Mouse (Mus musculus) myocyte (in vitro differentiated cells): ENCODE results near the gene 4930404N11Rik. TPM values are rescaled to one million over a fixed set of nuclear protein-coding genes. Genes with fewer than 3 reads are reported as not detected.

Source experiments
- H3K27me3 ChIP-seq: one replicate; pipeline ENCODE4 v1.6.1; 2011; ENCODE audit not compliant: control insufficient read depth, insufficient read depth, insufficient read length
- H3K36me3 ChIP-seq: one replicate; pipeline ENCODE4 v1.6.1; 2011; ENCODE audit not compliant: control insufficient read depth, insufficient read depth
- H3K4me2 ChIP-seq: one replicate; pipeline ENCODE4 v1.6.1; 2011; ENCODE audit warnings: low read depth, control low read depth
- H3K4me3 ChIP-seq: one replicate; pipeline ENCODE4 v1.5.1; 2011; ENCODE audit warnings: mild to moderate bottlenecking, control low read depth, moderate library complexity
- H3K79me2 ChIP-seq: one replicate; pipeline ENCODE4 v1.6.1; 2011; ENCODE audit not compliant: control insufficient read depth, insufficient read depth
- H3ac ChIP-seq: one replicate; pipeline ENCODE4 v1.6.1; 2011; ENCODE audit not compliant: control insufficient read depth, insufficient read length
- CEBPB ChIP-seq: IDR thresholded peaks from 2 replicates; pipeline ENCODE4 v1.6.1; 2011; ENCODE audit warnings: mild to moderate bottlenecking, moderate library complexity; ENCODE audit not compliant: poor library complexity, insufficient read depth, severe bottlenecking
- E2F4 ChIP-seq: IDR thresholded peaks from one replicate; pipeline ENCODE4 v1.6.1; 2011; ENCODE audit warnings: mild to moderate bottlenecking, control low read depth, moderate library complexity; ENCODE audit not compliant: insufficient read depth
- MAX ChIP-seq: IDR thresholded peaks from one replicate; pipeline ENCODE4 v1.6.1; 2011; ENCODE audit warnings: low read depth, mild to moderate bottlenecking, control low read depth
- MYOD1 ChIP-seq, 3 experiments: IDR thresholded peaks; one replicate each; pipeline ENCODE4 v1.6.1; 2011; ENCODE audit warnings: control low read depth in 2 of 3, low read depth in 2 of 3, mild to moderate bottlenecking in 2 of 3, moderate library complexity in 1 of 3; ENCODE audit not compliant: insufficient read length in 2 of 3, control insufficient read depth in 1 of 3
- MYOG ChIP-seq, 3 experiments: IDR thresholded peaks; one replicate each; pipeline ENCODE4 v1.6.1; 2011; ENCODE audit warnings: control low read depth in 2 of 3, low read depth in 2 of 3, mild to moderate bottlenecking in 2 of 3; ENCODE audit not compliant: insufficient read length in 2 of 3, control insufficient read depth in 1 of 3, insufficient read depth in 1 of 3
- POLR2A ChIP-seq: IDR thresholded peaks from one replicate; pipeline ENCODE4 v1.6.1; 2011; ENCODE audit warnings: low read depth, mild to moderate bottlenecking, control low read depth, moderate library complexity; ENCODE audit not compliant: insufficient read length
- POLR2AphosphoS2 ChIP-seq: IDR thresholded peaks from one replicate; pipeline ENCODE4 v1.6.1; 2011; ENCODE audit warnings: low read depth, control low read depth; ENCODE audit not compliant: insufficient read length
- REST ChIP-seq: IDR thresholded peaks from one replicate; pipeline ENCODE4 v1.6.1; 2011; ENCODE audit warnings: mild to moderate bottlenecking, control low read depth, moderate library complexity; ENCODE audit not compliant: insufficient read depth, insufficient read length
- SRF ChIP-seq: IDR thresholded peaks from one replicate; pipeline ENCODE4 v1.6.1; 2011; ENCODE audit warnings: low read depth; ENCODE audit not compliant: control insufficient read depth, insufficient read length
- TCF12 ChIP-seq: IDR thresholded peaks from one replicate; pipeline ENCODE4 v1.6.1; 2011; ENCODE audit warnings: mild to moderate bottlenecking, control low read depth; ENCODE audit not compliant: poor library complexity, insufficient read depth, severe bottlenecking
- TCF3 ChIP-seq: IDR thresholded peaks from one replicate; pipeline ENCODE4 v1.6.1; 2011; ENCODE audit warnings: low read depth, control low read depth; ENCODE audit not compliant: insufficient read length
- USF1 ChIP-seq: IDR thresholded peaks from one replicate; pipeline ENCODE4 v1.6.1; 2011; ENCODE audit warnings: low read depth, mild to moderate bottlenecking, control low read depth, moderate library complexity
- polyA plus RNA-seq: library from polyadenylated mRNA; unstranded; fragments of >200 nt; fragmentation: generic; extraction: Trizol; gene quantifications from one replicate; pipeline ENCODE4 v1.2.1, GENCODE M21; 2012; ENCODE audit warnings: missing spikeins

4930404N11Rik gene
- polyA plus RNA-seq, 1 experiment = 0.92 TPM

GRCm38 (mm10) chr10:81379183-81379553 is 13.6 kb upstream of the 4930404N11Rik start:
- Histone ChIP-seq H3K79me2 (peaks cover 39% of the 10 kb centered on the region), H3ac (no peak overlapping the region), H3K4me3 (peak overlapping the region; percentile 88), H3K4me2 (peak overlapping the region; percentile 62), H3K36me3 (no peaks in the 10 kb centered on the region), H3K27me3 (no peaks in the 10 kb centered on the region)
- no peak for TF ChIP-seq SRF
- TF ChIP-seq TCF12 = no peak
- no peak for TF ChIP-seq CEBPB
- no peak for TF ChIP-seq REST
- no peak for TF ChIP-seq MYOG (IDR thresholded peaks at IDR 0.05; ENCODE audit: control insufficient read depth in 1 of 3, insufficient read depth in 1 of 3, insufficient read length in 2 of 3, low read depth in 2 of 3)
- no peak for TF ChIP-seq USF1
- TF ChIP-seq E2F4 = no peak
- TF ChIP-seq MYOD1 (IDR thresholded peaks at IDR 0.05; ENCODE audit: control insufficient read depth in 1 of 3, insufficient read length in 2 of 3, low read depth in 2 of 3) = no peak
- no peak for TF ChIP-seq MAX
- TF ChIP-seq TCF3 = no peak
- no peak for TF ChIP-seq POLR2A
- no peak for TF ChIP-seq POLR2AphosphoS2

GRCm38 (mm10) chr10:81378553-81379182 is 13.1 kb upstream of the 4930404N11Rik start:
- H3K36me3 ChIP-seq = no peaks in the 10 kb centered on the region
- H3K79me2 ChIP-seq = peaks cover 44% of the 10 kb centered on the region
- H3K4me2 ChIP-seq = peak overlapping the region; percentile 62
- TF ChIP-seq REST = no peak
- no peak for TF ChIP-seq USF1
- no peak for TF ChIP-seq CEBPB
- TF ChIP-seq E2F4 = peak; percentile 64
- TF ChIP-seq MYOD1 (IDR thresholded peaks at IDR 0.05; ENCODE audit: control insufficient read depth in 1 of 3, insufficient read length in 2 of 3, low read depth in 2 of 3) = peak in 1 of 3 experiments; percentile 47
- TF ChIP-seq MYOG (IDR thresholded peaks at IDR 0.05; ENCODE audit: control insufficient read depth in 1 of 3, insufficient read depth in 1 of 3, insufficient read length in 2 of 3, low read depth in 2 of 3) = peak in 2 of 3 experiments; percentile 27 to 67
- TF ChIP-seq MAX = no peak
- no peak for TF ChIP-seq SRF
- TF ChIP-seq POLR2A = peak; percentile 58
- TF ChIP-seq POLR2AphosphoS2 = peak; percentile 49
- no peak for TF ChIP-seq TCF12
- TF ChIP-seq TCF3 = no peak
- H3K27me3 ChIP-seq = no peaks in the 10 kb centered on the region
- H3K4me3 ChIP-seq = peak overlapping the region; percentile 88
- H3ac ChIP-seq = peak overlapping the region; percentile 64

- Histone ChIP-seq H3K36me3 (no peaks in the 10 kb centered on the region), H3K4me3 (peak within 1 kb of the TSS; percentile 88), H3ac (peak within 1 kb of the TSS; percentile 64), H3K79me2 (peaks cover 51% of the 10 kb centered on the region), H3K4me2 (peak within 1 kb of the TSS; percentile 93), H3K27me3 (no peaks in the 10 kb centered on the region)
- TF ChIP-seq USF1 (no peak), POLR2A (peak; percentile 76), POLR2AphosphoS2 (peak; percentile 84)
Measured at GRCm38 (mm10) chr10:81377793-81378552, 12.4 kb upstream of the 4930404N11Rik start, which contains the start of gene Fzr1. Gene Fzr1 (minus strand): TSS chr10:81378516.

GRCm38 (mm10) chr10:81377362-81377664 is 11.7 kb upstream of the 4930404N11Rik start:
- no peak for TF ChIP-seq E2F4
- no peak for TF ChIP-seq MYOG (IDR thresholded peaks at IDR 0.05; ENCODE audit: control insufficient read depth in 1 of 3, insufficient read depth in 1 of 3, insufficient read length in 2 of 3, low read depth in 2 of 3)
- peaks cover 58% of the 10 kb centered on the region for H3K79me2 ChIP-seq
- peak overlapping the region; percentile 93 for H3K4me2 ChIP-seq
- H3K36me3 ChIP-seq = no peaks in the 10 kb centered on the region
- H3K27me3 ChIP-seq = no peaks in the 10 kb centered on the region
- H3ac ChIP-seq = peak overlapping the region; percentile 64
- peak overlapping the region; percentile 88 for H3K4me3 ChIP-seq

- Histone ChIP-seq H3K4me3 (peak overlapping the region; percentile 88), H3K36me3 (no peaks in the 10 kb centered on the region), H3K27me3 (no peaks in the 10 kb centered on the region), H3ac (no peak overlapping the region), H3K4me2 (peak overlapping the region; percentile 93), H3K79me2 (peaks cover 63% of the 10 kb centered on the region)
- TF ChIP-seq CEBPB (no peak), E2F4 (no peak), TCF12 (no peak), USF1 (no peak), SRF (no peak), REST (no peak), MAX (no peak), POLR2A (no peak), MYOD1 (IDR thresholded peaks at IDR 0.05; ENCODE audit: control insufficient read depth in 1 of 3, insufficient read length in 2 of 3, low read depth in 2 of 3) (no peak)
Measured at GRCm38 (mm10) chr10:81376561-81377361, 11.1 kb upstream of the 4930404N11Rik start.
